Mouse (Mus musculus) layer of hippocampus, adult 8-10 months (tissue): Measurements from ENCODE around the gene Olfr679. TPM values are rescaled to one million over a fixed set of nuclear protein-coding genes. Genes with fewer than 3 reads are reported as not detected.
"Not testable (repeated sequence)": the region's sequence is repeated elsewhere in the genome, so short reads cannot be mapped to it uniquely, and the experiment has no call there.

ENCODE experiments used
- DNase-seq, 2 experiments: peaks; one replicate each; pipeline ENCODE4 v3.0.0; 2022; ENCODE audit warnings: low spot score in 2 of 2
- total RNA-seq, 4 experiments: library from RNA; stranded (reverse); gene quantifications; 2 replicates each; pipeline ENCODE4 v1.2.4; 2022

The Olfr679 gene
- not detected for total RNA-seq

DNA sequence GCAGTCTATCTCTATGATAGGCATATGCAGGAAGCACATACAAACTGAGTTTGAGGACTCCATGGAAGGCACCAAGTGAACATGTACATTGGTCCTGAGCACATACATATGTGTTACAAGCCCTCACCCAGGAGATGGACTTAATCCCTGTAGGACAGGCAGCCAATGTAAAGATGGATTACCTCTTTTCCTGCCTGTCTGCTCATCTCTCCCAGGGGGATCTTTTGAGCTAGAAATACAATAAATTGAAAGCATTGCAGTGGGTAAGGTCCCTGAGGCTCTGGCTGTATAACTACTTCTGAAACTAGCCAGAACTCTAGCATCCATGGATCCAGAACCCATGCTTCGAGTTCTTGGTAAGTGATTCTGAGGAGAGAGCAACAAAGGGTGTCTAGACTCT, at the start of gene Olfr679:
Gene Olfr679 (plus strand): TSS at position 301 of the 400 bp plus-strand sequence.
- DNase-seq, result no peak

DNA sequence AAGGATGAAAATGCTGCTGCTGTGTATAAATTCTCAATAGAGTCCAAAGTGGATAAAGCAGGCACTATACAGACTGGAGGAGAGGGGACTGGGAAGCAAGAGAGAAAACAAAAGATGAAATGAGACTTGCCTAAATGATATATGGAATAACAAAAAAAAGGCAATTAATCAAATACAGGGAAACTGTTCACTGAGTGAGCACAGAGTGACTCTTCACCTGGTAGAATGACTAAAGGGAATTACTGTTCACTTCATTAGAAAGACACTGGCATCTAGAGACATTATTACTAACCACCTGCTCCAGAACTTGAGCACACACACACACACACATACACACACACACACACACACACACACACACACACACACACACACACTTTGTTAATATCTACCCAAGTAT, 48.6 kb upstream of the Olfr679 start, which contains the start of gene Olfr676:
Gene Olfr676 (plus strand): TSS at position 301 of the 400 bp plus-strand sequence.
- DNase-seq, result no peak

DNA sequence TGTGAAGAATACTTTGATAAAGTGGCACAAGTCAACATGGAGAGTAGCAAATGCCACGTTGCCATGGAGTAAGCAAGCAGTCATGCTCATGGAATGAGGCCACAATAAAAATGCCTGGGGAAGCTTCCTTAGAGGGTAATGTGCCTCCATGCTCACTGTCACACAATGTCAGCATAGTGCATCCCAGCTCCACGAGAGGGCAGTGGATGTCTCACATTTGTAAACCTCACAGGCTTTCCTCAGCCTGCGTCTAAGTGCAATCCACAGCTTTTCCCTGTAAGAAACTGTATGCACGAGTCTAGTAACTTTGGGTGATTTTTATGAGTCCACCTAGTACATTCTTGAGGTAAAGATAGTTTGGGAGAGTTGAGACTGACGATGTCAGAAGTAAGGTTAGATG, 47.2 kb upstream of the Olfr679 start:
- not testable (repeated sequence) for DNase-seq

DNA sequence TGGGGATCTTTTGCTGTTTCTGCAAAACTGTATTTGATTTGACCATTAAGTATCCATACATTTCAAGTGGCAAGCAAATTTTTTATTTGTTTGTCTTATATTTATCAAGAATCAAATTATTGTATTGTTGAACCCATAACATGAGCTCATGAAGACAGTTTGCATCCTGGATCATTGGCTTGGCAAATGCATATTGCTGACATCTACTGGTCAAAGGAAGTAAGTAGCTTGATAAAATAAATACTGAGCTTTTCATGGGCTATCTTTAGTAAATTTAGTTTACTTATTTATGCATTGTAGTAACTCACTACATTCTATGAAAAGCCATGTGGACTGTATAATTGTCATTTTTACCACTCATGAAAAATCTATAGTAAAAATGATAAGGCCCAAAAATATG, 22.1 kb upstream of the Olfr679 start:
- DNase-seq, result no peak

DNA sequence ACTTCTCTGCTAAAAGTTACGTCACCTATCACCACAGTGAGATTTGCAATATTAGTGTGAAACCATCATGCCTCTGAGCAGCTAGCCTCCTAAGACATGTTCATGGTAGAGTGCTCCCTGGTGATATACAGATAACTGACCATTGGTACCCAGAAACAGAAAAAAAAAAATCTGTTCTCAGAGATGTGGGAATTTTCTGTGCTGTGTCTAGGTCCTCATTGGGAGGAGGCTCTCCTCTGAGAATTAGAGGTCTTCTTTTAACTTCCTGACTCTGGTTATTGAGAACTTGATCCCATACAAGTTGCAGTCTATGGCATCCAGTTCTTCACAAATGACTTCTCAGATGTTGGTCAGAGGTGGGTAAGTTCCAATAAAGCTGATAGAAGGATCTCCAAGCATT, 16.8 kb upstream of the Olfr679 start, which contains the start of gene Olfr678:
Gene Olfr678 (plus strand): TSS at position 301 of the 400 bp plus-strand sequence.
- no peak for DNase-seq

DNA sequence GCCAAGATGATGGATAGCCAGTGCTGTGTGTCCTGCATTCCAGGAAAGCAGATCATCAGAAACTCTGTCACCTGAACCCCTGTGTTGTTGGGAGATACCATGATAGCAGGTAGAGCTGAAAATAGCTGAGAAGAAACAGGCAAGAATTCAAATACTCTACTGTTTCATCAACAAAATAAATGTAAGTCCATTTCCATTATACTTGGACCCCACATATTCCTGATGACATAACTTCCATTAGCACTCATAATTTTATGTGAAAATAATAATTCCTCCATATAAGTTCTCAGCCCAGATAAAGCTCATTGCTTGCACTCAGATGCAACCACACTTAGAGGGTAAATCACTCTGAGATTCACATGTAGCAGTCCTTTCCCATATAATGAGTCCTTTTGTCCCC, 11.7 kb downstream of the Olfr679 start, which contains the start of gene Olfr680-ps1:
Gene Olfr680-ps1 (minus strand): TSS at position 101 of the 400 bp plus-strand sequence.
- DNase-seq, result not testable (repeated sequence)

DNA sequence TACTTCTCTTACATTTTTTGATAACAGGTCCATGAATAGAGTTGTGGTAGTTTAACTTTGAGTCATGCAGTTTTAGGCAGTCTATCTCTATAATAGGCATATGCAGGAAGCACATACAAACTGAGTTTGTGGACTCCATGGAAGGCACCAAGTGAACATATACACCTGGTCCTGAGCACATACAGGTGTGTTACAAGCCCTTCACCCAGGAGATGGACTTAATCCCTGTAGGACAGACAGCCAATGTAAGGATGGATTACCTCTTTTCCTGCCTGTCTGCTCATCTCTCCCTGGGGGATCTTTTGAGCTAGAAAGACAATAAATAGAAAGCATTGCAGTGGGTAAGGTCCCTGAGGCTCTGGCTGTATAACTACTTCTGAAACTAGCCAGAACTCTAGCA, 35.5 kb downstream of the Olfr679 start, which contains the start of gene Olfr681:
Gene Olfr681 (plus strand): TSS at position 301 of the 400 bp plus-strand sequence.
- DNase-seq, result no peak

Other genes with a start within 250 kb of the Olfr679 start
- gene Usp17lb, start 238.6 kb upstream of the Olfr679 start, total RNA-seq, result not detected
- not detected for gene Usp17la, start 224.2 kb upstream of the Olfr679 start, total RNA-seq
- not detected for gene Olfr665, start 203.2 kb upstream of the Olfr679 start, total RNA-seq
- not detected for gene Olfr666, start 185.3 kb upstream of the Olfr679 start, total RNA-seq
- gene Olfr667, start 159.7 kb upstream of the Olfr679 start, total RNA-seq, result not detected
- not detected for gene Olfr668, start 153.1 kb upstream of the Olfr679 start, total RNA-seq
- gene Olfr669, start 147.0 kb upstream of the Olfr679 start, total RNA-seq, result not detected
- not detected for gene Olfr670, start 118.6 kb upstream of the Olfr679 start, total RNA-seq
- gene Olfr671, start 102.1 kb upstream of the Olfr679 start, total RNA-seq, result not detected
- gene Olfr672, start 79.2 kb upstream of the Olfr679 start, total RNA-seq, result not detected
- gene Olfr675, start 52.7 kb upstream of the Olfr679 start, total RNA-seq, result not detected
- not detected for gene Olfr676, start 48.5 kb upstream of the Olfr679 start, total RNA-seq
- not detected for gene Olfr677, start 29.8 kb upstream of the Olfr679 start, total RNA-seq
- gene Olfr678, start 16.7 kb upstream of the Olfr679 start, total RNA-seq, result not detected
- not detected for gene Olfr680-ps1, start 11.6 kb downstream of the Olfr679 start, total RNA-seq
- gene Olfr681, start 35.6 kb downstream of the Olfr679 start, total RNA-seq, result not detected
- gene Olfr683, start 65.8 kb downstream of the Olfr679 start, total RNA-seq, result not detected
- not detected for gene Olfr684, start 82.4 kb downstream of the Olfr679 start, total RNA-seq
- gene Olfr685, start 104.8 kb downstream of the Olfr679 start, total RNA-seq, result not detected
- gene Olfr686, start 126.3 kb downstream of the Olfr679 start, total RNA-seq, result not detected
- gene Olfr688, start 206.9 kb downstream of the Olfr679 start, total RNA-seq, result not detected
- not detected for gene Olfr689, start 230.0 kb downstream of the Olfr679 start, total RNA-seq